Mouse (Mus musculus) right cerebral cortex, adult 2 months (tissue): ENCODE data around the gene Olfr680-ps1.
"Not testable (repeated sequence)": the region's sequence is repeated elsewhere in the genome, so short reads cannot be mapped to it uniquely, and the experiment has no call there.

Source experiments
- DNase-seq, 2 experiments: peaks; one replicate each; pipeline ENCODE4 v3.0.0; 2021 to 2022; ENCODE audit warnings: low spot score in 2 of 2

Olfr680-ps1 gene

GRCm38 (mm10) chr7:105092717-105093116 lies at the start of gene Olfr680-ps1:
Gene Olfr680-ps1 (minus strand): TSS chr7:105092817.
- not testable (repeated sequence) for DNase-seq

- no peak for DNase-seq
Observed at GRCm38 (mm10) chr7:105141275-105141674, 48.7 kb upstream of the Olfr680-ps1 start.

DNA sequence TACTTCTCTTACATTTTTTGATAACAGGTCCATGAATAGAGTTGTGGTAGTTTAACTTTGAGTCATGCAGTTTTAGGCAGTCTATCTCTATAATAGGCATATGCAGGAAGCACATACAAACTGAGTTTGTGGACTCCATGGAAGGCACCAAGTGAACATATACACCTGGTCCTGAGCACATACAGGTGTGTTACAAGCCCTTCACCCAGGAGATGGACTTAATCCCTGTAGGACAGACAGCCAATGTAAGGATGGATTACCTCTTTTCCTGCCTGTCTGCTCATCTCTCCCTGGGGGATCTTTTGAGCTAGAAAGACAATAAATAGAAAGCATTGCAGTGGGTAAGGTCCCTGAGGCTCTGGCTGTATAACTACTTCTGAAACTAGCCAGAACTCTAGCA lies 23.9 kb upstream of the Olfr680-ps1 start, which contains the start of gene Olfr681:
TSS of gene Olfr681 (plus strand) at position 301 of the 400 bp plus-strand sequence.
- DNase-seq, result no peak

GRCm38 (mm10) chr7:105080905-105081304 lies 11.7 kb downstream of the Olfr680-ps1 start, which contains the start of gene Olfr679:
Gene Olfr679 (plus strand): TSS chr7:105081205.
- DNase-seq, result no peak

DNA sequence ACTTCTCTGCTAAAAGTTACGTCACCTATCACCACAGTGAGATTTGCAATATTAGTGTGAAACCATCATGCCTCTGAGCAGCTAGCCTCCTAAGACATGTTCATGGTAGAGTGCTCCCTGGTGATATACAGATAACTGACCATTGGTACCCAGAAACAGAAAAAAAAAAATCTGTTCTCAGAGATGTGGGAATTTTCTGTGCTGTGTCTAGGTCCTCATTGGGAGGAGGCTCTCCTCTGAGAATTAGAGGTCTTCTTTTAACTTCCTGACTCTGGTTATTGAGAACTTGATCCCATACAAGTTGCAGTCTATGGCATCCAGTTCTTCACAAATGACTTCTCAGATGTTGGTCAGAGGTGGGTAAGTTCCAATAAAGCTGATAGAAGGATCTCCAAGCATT lies 28.4 kb downstream of the Olfr680-ps1 start, which contains the start of gene Olfr678:
TSS of gene Olfr678 (plus strand) at position 301 of the 400 bp plus-strand sequence.
- DNase-seq, result no peak

GRCm38 (mm10) chr7:105058951-105059350 lies 33.7 kb downstream of the Olfr680-ps1 start:
- DNase-seq, result no peak
